Mouse (Mus musculus): Measurements from ENCODE around the gene Snap25. TPM values are rescaled to one million over a fixed set of nuclear protein-coding genes. Genes with fewer than 3 reads are reported as not detected.

Gene Snap25
- polyA plus RNA-seq (2012; rRNA removed), result 0.22 and 0.24 TPM in 2 replicates

DNA sequence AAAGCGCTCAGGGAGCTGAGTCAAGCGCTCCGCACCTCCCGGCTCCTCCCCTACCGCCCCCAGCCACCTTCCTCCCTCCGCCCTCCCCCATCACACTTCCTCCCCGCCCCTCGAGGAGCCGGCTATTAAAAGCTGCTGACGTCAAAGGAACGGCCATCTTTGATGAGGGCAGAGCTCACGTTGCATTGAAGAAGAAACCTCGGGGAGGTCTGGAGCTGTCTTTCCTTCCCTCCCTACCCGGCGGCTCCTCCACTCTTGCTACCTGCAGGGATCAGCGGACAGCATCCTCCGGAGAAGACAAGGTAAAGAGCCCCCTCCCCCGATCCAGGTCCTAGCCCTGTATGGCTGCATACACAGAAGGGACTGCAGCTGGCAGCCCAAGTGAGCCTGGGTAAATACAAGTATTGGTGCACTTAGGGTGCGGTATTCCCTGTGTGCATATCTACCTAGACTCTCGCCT, at the start of gene Snap25:
Gene Snap25, plus strand, starts transcription at position 155 of the 460 bp plus-strand sequence.
- no peak within 1 kb of the TSS for H3K4me3 ChIP-seq (replicated peaks; ENCODE audit: extremely low read depth, low read depth, low read length)

DNA sequence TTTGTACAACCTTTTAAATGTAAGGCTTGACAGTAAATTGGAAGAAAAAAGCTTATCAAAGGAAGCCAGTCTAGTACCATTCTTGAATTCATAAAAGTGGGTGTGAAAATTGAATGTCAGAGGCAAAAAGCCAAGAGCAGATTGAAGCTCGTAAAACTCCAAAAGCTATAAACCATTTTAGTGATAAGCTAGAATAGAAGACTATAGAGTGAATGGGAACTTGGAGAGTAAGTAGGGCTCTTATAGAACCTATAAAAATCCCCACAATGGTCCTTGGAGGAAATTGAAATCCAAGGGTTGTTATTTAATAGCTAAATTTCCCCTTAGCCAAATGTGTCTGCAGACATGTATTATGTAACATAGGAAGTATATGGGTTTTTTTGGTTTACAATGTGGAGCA, 46.3 kb upstream of the Snap25 start:
- no peaks in the 10 kb centered on the region for H3K4me1 ChIP-seq (ENCODE audit: control insufficient read depth, insufficient read depth, low read length)
- H3K4me3 ChIP-seq (replicated peaks; ENCODE audit: extremely low read depth, low read depth, low read length), result no peak overlapping the region
- no peak for DNase-seq
- 79% methylated on average over 1 of the region's 1 CpGs for WGBS
- TF ChIP-seq POLR2A (IDR thresholded peaks at IDR 0.05; ENCODE audit: borderline replicate concordance, extremely low read depth, low read depth, low read length) (no peak), CTCF (IDR thresholded peaks at IDR 0.05; ENCODE audit: insufficient read depth, low read length) (no peak)

More for the DNA sequence above, at the start of gene Snap25:
- TF ChIP-seq POLR2A (IDR thresholded peaks at IDR 0.05; ENCODE audit: borderline replicate concordance, extremely low read depth, low read depth, low read length) (no peak), CTCF (IDR thresholded peaks at IDR 0.05; ENCODE audit: insufficient read depth, low read length) (no peak)
- whole genome bisulfite sequencing, result 2% methylated on average over 20 of the region's 20 CpGs
- DNase-seq, result no peak
- H3K4me1 ChIP-seq (ENCODE audit: control insufficient read depth, insufficient read depth, low read length), result no peaks in the 10 kb centered on the region

DNA sequence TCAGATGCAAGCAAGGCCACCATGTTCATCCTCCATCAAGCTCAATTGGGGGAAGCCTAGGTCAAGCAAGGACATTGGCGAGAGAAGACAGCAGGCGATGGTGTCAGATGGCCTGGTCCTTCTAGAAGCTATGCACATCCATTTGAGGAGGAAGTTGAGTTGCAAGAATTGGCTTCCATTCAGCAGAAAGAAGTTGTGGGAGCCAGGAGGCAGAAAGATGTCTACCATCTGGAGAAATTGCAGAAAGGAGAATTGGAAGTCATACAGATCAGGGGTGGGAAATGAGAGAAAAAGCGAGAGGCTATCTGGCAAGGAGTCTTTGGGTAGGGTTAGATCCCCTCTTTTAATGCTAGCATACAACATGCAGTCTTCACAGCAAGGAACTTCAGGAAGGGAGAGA, 44.1 kb upstream of the Snap25 start:
- no peak overlapping the region for H3K4me3 ChIP-seq (replicated peaks; ENCODE audit: extremely low read depth, low read depth, low read length)
- TF ChIP-seq CTCF (IDR thresholded peaks at IDR 0.05; ENCODE audit: insufficient read depth, low read length) (no peak), POLR2A (IDR thresholded peaks at IDR 0.05; ENCODE audit: borderline replicate concordance, extremely low read depth, low read depth, low read length) (no peak)
- WGBS, result 73% methylated on average over 3 of the region's 3 CpGs
- no peak for DNase-seq
- no peaks in the 10 kb centered on the region for H3K4me1 ChIP-seq (ENCODE audit: control insufficient read depth, insufficient read depth, low read length)

DNA sequence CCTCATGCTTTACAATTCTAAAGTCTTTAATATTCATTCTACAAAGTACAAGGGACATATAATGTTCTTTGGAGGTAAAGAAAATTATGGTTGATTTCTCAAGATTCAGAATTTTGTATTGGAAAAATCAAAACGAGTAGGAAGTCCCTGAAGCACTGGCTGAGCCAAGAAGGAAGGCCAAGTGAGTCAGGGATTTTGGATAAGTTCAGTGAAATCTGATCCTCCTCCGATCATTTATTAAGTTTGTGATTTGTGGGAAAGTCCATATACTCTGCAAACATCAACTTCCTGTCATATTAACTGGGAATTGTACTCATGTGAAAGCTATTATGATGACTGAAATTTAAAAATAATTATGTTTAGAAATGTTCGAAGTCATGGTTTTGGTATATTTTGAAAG, 43.6 kb upstream of the Snap25 start:
- H3K4me3 ChIP-seq (replicated peaks; ENCODE audit: extremely low read depth, low read depth, low read length), result no peak overlapping the region
- WGBS, result 44% methylated on average over 3 of the region's 3 CpGs
- no peak for DNase-seq
- no peak for TF ChIP-seq POLR2A (IDR thresholded peaks at IDR 0.05; ENCODE audit: borderline replicate concordance, extremely low read depth, low read depth, low read length)
- TF ChIP-seq CTCF (IDR thresholded peaks at IDR 0.05; ENCODE audit: insufficient read depth, low read length), result no peak
- H3K4me1 ChIP-seq (ENCODE audit: control insufficient read depth, insufficient read depth, low read length), result no peaks in the 10 kb centered on the region

DNA sequence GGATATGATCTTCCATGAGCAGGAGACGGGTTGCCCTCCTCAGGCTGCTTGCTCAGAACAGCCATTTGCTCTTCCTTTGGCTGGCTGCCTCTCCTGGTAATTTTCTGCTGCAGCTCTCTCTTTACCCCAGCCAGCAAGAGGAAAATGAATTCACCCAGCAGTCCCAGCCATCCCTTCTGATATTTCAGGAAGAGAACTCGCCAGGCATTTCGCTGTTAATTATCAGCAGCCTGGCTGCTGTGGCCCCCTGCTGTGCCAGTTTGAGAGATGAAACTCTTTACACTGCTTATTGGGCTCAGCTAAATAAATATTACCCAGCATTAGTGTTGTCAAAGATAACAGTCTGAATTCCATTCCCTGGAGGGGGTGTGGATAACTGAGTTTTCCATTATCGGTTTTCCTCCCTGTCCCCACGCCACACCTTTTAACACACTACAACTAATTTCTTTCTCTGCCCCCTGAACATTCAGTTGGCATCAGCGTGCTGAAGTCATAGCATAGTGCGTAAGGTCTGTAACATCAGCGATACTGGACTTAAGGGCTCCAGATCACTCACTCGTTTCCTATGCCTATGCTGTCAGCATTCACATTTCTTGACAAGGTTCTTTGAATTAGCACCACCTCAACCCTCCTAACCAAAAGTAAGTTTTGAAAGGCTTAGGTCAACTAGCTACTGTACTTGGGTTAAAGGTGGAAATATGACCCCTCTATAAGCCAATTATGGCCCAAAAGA, 42.5 kb upstream of the Snap25 start:
- DNase-seq, result no peak
- H3K4me3 ChIP-seq (replicated peaks; ENCODE audit: extremely low read depth, low read depth, low read length), result no peak overlapping the region
- TF ChIP-seq POLR2A (IDR thresholded peaks at IDR 0.05; ENCODE audit: borderline replicate concordance, extremely low read depth, low read depth, low read length) (no peak), CTCF (IDR thresholded peaks at IDR 0.05; ENCODE audit: insufficient read depth, low read length) (no peak)
- no peaks in the 10 kb centered on the region for H3K4me1 ChIP-seq (ENCODE audit: control insufficient read depth, insufficient read depth, low read length)
- WGBS, result 44% methylated on average over 9 of the region's 9 CpGs

DNA sequence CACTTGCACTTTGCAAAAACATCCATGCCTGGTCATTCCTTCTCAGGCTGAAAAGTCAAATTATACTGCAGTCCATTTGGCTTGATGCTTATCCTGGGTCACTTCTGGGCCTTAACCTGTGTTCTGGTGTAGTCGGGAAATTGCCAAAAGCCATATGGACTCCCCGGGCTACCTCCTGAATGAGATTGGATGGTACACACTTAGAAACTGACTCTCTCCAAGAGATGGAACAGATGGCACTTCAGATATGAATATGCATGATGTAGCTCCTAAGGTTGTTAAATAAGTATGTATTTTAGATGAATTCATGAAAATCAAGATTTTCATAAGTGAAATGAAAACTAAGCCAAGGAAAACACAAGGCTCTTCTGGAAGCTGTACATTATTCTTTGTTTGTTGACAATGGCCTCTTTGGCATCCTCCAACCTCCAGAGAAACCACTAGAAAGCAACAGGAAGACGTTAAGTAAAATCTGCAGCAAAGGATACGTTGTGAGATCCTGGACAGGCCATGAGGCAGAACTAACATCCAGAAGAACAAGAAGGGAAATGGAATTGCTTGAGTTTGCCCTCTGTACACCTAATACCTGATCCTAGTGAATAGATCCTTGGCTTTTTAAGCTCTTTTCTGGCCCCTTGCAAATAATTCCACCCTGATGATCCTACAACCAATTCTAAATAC, 39.0 kb upstream of the Snap25 start:
- TF ChIP-seq CTCF (IDR thresholded peaks at IDR 0.05; ENCODE audit: insufficient read depth, low read length), result no peak
- TF ChIP-seq POLR2A (IDR thresholded peaks at IDR 0.05; ENCODE audit: borderline replicate concordance, extremely low read depth, low read depth, low read length), result no peak
- no peak overlapping the region for H3K4me3 ChIP-seq (replicated peaks; ENCODE audit: extremely low read depth, low read depth, low read length)
- no peak for DNase-seq
- 64% methylated on average over 4 of the region's 4 CpGs for WGBS
- no peaks in the 10 kb centered on the region for H3K4me1 ChIP-seq (ENCODE audit: control insufficient read depth, insufficient read depth, low read length)

DNA sequence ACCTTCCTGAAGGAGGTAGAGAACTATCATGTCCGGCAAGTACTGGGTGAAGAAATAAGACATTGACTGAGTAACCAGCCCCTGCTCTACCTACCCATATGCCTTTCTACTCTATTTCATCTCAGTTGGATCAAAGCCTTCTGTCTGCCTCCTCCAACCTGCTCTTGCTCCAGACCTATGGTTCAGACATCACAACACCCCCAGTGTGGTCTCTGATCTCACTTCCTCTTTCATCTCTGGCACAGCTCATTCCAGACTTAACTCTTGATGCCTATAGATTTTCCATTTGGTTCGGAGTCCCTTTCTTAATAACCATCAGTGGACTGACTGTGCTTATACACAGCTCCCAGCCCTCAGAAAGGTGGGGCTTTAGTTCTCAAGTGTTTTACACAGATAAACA, 37.1 kb upstream of the Snap25 start:
- TF ChIP-seq CTCF (IDR thresholded peaks at IDR 0.05; ENCODE audit: insufficient read depth, low read length) (no peak), POLR2A (IDR thresholded peaks at IDR 0.05; ENCODE audit: borderline replicate concordance, extremely low read depth, low read depth, low read length) (no peak)
- Histone ChIP-seq H3K4me1 (ENCODE audit: control insufficient read depth, insufficient read depth, low read length) (no peaks in the 10 kb centered on the region), H3K4me3 (replicated peaks; ENCODE audit: extremely low read depth, low read depth, low read length) (no peak overlapping the region)
- 80% methylated on average over 2 of the region's 2 CpGs for WGBS
- no peak for DNase-seq

DNA sequence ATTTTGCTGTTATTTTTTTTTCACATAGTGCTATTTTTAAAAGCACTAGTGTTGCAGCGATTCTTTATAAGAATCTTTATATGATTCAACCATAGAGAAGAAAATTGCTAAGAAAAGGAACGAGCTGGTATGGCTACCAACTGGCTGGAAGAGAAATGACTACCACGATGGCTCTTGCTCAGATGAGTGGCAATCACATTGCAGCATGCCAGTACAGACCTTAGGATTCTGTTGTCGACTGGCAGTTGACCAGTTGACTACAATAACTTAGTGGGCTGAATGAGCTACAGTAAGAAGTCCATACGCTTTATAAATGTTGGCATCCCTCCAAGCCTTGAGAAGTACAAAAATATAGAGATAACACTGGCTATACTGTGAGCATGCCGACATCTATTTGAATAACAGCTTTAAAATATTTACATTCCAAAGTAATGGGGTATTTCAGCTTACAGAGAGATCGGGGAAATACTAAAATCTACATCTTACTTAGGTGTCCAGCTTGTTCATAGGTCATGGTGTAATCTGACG, 36.3 kb upstream of the Snap25 start:
- 43% methylated on average over 8 of the region's 8 CpGs for WGBS
- DNase-seq, result no peak

DNA sequence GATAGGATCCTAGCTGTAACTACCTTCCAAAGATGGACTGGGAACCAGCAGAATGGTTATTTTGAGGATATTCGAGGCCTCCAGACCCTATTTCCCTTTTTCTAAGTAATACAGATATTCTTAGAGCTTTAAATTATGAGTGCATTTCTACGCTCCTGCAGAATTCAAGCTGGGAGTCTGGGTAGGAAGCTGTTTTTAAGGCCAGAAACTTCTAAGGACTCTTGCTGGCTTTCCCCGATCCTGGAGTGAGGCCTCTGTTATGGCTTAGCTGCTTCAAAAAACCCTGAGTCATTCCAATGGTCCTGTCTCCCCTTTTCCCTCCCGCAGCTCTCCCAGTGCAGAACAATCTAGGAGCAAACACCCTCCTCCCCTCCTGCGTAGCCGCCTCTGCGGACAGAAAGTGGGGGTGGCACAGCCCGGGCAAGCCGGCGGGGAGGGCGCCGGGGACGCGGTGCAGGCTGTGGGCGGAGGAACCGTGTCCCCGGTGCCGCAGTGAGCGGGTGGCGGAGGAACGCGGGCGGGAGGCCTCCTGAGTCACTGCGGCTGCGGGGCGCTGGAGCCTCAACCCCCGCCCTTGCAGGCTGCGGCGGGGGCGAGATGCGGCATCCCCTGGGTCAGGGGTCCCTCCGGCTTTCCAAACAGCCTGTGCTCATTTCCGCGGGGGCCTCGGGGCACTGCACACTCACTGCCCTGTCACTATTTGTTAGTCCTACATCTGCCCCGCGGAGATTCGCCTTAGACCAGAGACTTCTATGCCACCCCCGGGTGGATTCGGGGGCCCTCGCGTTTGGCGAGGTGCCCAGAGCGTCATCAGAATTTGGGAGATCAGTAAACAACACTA, 34.7 kb upstream of the Snap25 start:
- WGBS, result 4% methylated on average over 41 of the region's 44 CpGs
- Histone ChIP-seq H3K4me1 (ENCODE audit: control insufficient read depth, insufficient read depth, low read length) (no peaks in the 10 kb centered on the region), H3K4me3 (replicated peaks; ENCODE audit: extremely low read depth, low read depth, low read length) (peak overlapping the region; percentile 35)
- DNase-seq, result peak; percentile 70
- TF ChIP-seq CTCF (IDR thresholded peaks at IDR 0.05; ENCODE audit: insufficient read depth, low read length) (no peak), POLR2A (IDR thresholded peaks at IDR 0.05; ENCODE audit: borderline replicate concordance, extremely low read depth, low read depth, low read length) (peak; percentile 45; the same call in 1 of the 2 replicates)

More for the DNA sequence above, 36.3 kb upstream of the Snap25 start:
- Histone ChIP-seq H3K4me3 (replicated peaks; ENCODE audit: extremely low read depth, low read depth, low read length) (no peak overlapping the region), H3K4me1 (ENCODE audit: control insufficient read depth, insufficient read depth, low read length) (no peaks in the 10 kb centered on the region)
- TF ChIP-seq CTCF (IDR thresholded peaks at IDR 0.05; ENCODE audit: insufficient read depth, low read length) (no peak), POLR2A (IDR thresholded peaks at IDR 0.05; ENCODE audit: borderline replicate concordance, extremely low read depth, low read depth, low read length) (no peak)

All from lung, adult 2 months (tissue).